Mouse (Mus musculus) layer of hippocampus, postnatal 25 days (tissue): ENCODE measurements around the gene Kdm5b. TPM values are rescaled to one million over a fixed set of nuclear protein-coding genes. Genes with fewer than 3 reads are reported as not detected.

Experiments
- DNase-seq, 2 experiments: peaks; one replicate each; pipeline ENCODE4 v3.0.0; 2022; ENCODE audit warnings: mixed read lengths in 2 of 2, low spot score in 1 of 2; ENCODE audit errors: extremely low spot score in 1 of 2
- total RNA-seq, 2 experiments: library from RNA; stranded (reverse); gene quantifications; 2 replicates each; pipeline ENCODE4 v1.2.3; 2021

Gene Kdm5b
- total RNA-seq, 2 experiments from 2014 or later, result 71.1 to 75.3 TPM

DNA sequence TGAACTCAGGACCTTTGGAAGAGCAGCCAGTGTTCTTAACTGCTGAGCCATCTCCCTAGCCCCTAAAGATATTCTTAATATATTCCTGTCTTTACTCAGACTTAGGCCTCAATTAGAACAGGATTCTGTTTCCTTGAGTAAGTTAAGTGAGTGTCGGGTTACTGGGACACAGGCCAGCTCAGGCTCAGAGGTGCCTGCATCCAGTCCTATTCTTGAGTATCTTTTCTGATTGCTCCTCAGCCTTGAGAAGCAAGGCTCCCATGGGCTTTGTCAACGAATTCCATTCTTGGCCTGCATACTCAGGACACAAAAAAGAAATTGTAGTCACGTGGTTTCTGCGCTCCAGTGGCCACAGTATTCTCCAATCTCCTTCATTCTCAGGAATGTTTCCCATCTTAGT, 11.7 kb upstream of the Kdm5b start:
- DNase-seq, result no peak

DNA sequence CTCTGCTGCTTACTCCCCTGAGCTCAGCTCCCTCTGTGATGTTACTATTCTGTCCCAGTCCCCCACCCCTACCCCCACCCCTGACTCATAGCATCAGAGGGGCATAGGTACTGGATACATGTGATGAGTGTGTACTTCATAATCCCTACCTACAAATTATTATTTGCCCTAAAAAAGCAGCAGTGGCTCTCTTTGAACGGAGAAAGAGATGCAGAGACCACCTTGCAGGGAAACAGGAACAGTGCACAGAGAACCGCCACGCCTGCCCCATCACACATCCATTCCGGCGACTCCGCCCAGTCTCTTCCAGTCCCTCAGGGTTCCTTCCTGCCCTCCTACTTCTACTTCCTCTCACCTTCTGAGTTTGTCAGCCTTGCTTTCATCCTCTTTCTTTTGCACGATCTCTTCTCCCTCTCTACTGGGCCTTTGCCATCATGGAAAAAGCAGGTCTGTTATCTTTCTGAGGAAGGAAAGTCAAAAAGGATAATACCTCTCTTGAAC, 10.3 kb upstream of the Kdm5b start, which contains the start of gene Mgat4e:
TSS of gene Mgat4e (minus strand) at position 51 of the 501 bp plus-strand sequence.
- no peak for DNase-seq

DNA sequence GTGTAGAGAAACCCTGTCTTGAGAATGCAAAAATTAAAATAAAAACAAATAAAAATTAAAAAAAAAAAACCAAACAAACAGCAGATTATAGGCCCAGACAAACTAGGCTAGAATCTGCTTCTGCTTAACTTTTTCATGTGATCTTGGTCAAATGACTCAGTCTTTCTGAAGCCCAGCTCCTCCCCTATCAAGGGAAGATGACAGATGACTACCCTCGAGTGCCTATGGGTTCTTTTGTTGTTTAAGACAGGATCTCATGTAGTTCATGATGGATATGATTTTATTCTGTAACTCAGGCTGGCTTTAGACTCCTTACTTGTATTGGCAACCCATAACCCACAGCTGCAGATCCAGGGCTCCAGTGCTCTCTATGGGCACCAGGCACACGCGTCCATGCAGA, 8.1 kb upstream of the Kdm5b start:
- DNase-seq, result no peak

DNA sequence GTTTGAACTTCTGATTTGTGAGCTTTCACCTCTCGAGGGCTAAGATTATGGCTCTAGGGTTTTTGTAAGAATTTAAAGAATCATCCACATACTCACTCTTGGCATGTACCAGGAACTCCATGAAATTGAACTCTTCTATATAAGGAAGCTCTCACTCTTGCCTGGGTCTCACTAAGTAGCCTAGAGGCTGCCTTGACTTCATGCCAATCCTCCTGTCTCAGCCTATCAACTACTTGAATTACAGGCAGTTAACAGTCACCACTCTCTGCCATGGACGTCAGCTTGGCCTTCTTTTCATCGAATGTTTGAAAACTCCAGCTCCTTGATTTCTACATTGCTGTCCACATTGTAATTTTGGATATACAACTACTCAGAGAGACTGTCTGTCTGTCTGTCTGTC, 7.6 kb upstream of the Kdm5b start:
- DNase-seq, result no peak

DNA sequence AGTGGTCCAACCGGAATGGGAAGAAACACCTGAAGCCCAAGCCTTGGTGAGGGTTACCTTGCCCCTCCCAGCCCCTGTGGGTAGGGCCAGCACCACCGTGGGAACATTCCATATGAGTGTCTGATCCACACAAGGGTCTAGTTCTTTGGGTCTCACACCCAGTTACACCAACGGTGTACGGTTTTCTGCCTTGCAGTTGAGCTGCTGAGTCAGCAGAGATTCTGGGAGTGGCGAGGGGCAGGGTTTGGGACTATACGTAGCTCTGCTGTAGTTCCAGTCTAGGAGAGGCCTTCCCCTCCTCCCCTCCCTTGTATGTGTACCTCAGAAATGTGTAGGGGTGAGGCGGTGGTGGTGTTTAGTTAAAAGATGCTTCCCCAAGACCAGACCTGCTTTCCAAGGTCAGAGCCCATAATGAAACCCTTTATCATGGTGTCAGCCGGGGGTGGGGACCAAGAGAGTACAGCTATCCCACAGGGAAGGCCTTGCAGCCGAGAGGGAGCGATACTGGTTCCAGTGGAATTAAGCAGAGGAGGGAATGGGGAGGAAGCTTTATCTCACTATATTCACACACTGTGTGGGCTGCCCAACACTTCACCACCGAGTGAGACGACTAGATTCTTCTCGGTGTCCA, 4.6 kb upstream of the Kdm5b start:
- no peak for DNase-seq

DNA sequence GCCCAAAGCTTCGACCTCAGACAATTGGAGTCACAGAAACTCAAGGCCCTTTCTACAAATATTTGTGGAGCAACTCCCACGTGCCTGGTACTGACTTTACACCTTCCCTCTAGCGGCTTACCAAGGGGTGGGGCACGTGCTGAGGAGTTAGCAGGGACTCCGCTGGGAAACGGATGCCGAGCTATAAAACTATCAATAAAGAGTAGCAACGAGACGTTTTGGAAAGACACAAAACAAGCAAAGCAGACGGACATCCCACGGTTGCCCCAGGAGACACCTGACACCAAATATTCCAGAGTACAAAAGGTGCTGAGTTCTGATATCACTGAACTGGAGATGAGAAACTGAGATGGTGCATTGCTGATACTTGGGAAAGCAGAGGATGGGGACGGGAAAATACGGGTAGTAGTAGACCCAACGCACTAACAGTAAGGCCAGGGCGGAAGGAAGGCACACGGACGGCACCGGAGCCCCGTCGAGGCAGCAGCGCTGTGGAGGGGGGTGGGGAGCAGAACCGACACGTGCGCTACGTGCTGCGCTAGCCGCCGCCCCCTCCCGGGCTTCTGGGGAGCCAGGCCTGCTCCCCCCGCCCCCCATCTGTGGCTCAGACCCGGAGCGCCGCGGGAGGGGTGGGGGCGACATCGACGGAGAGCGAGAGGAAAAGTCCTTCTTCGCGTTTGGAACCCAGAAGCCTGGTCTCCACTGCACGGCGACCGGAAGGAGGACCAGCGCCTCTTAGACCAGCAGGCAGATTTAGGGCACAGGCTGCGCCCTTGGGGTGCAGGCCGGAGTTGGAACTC, 3.9 kb upstream of the Kdm5b start:
- DNase-seq, result peak; percentile 52 to 59

DNA sequence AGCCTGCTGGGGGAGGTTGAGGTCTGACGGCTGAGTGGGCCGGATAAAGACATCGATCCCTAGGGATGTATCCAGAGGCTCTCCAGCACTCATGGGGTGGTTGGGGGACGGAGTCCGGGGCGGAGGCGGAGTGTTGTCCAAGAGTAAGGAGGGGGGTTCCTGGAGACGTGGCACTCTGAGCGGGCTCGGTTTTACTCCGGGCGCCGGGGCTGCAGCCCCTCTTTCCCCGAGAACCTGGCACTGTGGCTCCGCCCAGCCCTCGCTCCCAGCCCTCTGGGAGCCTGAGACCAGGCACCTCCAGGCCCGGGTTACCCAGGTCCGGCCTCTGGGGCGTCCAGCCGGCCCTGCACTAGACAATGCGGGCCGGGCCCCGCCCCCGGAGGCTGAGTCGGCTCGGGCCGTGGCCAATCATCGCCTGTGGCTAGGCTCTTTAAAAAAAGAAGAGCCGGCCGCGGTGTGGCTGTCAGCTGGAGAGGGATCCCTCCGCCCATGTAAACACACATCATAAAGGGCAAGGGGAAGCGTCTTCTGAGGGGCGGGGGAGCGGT, 3.2 kb upstream of the Kdm5b start:
- peak; percentile 78 to 85 for DNase-seq

DNA sequence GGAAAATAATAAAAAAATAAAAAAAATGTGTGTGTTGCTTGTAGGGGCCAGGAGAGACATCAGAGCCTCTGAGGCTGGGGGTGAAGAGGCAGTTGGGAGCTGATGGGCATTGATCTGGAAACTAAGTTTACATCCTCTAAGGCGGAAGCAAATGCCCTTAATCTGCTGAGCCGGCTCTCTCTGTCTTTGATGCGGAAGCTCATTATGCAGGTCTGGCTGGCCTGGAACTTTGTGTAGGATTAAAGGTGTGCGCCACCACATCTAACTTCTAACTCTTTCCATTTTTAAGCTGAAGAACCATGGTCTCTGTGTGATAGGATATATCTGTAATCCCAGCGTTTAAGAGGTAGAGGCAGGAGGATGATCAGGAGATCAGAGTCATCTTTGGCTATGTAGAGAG, 1.5 kb upstream of the Kdm5b start:
- no peak for DNase-seq

DNA sequence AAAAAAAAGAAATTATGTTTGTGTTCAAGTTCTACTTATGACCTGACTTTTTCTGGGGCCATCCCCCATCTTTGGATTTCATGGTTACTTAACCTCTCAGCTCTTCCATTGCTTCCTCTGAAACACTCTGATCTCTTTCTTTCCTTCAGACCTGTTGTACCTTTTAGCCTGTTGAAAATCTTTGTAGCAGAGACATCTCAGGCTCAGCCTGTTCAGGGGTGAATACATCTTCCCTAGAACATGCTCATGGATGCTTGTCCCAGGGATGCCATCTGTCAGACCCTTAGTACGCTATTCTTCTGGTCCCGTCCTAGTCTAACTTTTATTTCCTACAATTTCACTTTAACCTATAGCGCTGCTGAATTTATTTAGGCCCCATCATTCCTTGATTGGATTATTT, 745 bp upstream of the Kdm5b start:
- no peak for DNase-seq

DNA sequence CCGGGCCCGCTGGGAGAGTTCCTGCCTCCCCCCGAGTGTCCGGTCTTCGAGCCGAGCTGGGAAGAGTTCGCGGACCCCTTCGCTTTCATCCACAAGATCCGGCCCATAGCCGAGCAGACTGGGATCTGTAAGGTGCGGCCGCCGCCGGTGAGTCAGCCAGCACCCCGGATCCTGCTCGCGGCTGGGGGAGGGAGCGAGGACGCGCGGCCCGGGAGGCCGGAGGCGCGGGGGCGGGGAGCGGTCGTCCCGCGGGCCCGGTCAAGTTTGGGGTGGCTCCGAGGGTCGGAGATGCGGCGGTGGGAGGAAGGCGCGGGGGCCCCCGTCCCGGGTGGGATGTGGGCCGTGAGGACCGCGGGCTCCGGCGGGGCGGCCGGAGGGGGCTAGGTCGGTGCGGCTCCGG, 425 bp downstream of the Kdm5b start:
- peak in 1 of 2 experiments; percentile 30 for DNase-seq

DNA sequence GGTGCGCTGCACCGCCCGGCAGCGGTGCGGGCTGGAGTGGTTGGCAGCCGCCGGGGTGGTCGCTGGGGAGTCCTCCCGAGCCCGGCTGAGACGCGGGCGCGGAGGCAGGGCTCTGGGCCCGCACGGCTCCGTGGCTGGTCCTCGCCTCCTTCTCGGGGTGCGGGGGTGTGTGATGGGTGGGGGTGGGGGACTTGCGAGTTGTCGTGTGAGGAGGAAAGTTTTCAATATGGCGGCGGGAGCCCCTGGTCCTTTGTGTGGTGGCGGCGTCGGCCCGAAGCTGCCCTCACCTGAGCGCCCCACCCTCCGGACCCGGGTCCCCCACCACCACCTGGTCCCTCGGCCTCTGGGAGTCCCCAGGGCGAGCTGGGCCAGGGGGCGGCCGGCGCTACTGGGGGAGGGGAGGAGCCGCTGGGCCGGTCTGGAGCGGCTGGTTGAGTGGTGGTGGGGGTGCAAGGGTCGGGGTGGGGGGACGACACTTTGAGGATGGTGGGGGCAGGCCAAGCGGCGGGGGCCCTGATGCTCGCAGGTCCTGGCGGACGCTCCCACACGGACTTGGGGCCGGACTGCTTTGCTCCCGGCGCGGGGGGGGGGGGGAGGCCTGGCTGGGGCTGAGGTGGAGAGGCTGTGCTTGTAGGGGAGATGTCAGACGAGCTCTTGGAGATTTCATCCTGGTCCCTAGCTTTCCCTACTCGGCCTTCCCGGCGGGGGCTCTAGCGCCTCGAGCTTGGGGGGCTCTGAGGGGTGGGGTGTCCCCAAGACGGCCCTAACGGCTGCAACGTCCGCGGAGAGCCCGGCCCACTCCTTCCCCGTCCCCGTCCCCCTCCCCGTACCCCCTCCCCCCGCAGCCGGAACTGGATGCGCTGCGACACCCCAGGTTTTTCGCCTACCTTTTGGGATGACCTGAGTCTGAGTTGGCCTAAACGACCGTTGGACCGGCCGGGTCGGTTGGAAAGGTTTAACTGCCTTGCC, 1.1 kb downstream of the Kdm5b start:
- DNase-seq, result peak; percentile 16 to 31

DNA sequence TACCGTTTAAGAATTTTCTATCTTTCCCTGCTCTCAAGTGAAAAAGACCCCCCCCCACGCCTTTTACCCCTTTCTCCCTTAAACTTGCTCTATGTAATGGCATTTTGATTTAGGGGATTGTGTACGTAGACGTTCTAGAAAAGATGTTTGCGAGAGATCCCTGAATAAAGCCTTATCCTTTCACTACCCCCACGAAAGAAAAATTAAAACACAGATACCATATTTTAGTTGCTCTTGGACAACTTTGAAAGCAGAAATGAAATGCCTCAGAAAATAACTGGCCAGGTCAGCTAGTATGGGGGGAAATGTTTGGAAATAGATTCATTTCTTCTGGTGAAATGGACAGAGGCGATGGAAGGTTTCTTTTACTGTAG, 1.8 kb downstream of the Kdm5b start:
- no peak for DNase-seq

DNA sequence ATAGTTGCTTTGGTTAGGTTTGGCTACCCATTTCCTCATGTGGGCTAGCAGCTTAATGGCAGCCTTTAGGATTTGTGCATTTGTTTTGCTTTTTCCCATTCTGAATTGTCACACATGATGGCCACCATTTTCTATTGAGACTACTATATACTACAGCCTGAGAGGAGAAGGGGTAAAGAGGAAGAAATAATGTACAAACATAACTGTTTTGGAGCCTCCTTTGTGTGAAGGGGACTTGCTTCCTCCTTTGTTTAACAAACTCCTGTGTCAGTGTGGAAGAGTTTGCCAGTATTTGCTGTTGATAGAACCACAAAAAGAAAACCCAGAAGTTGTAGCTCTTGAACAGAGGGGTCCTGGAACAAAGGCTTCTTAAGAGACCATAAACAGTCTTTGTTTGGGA, 2.5 kb downstream of the Kdm5b start:
- DNase-seq, result no peak

DNA sequence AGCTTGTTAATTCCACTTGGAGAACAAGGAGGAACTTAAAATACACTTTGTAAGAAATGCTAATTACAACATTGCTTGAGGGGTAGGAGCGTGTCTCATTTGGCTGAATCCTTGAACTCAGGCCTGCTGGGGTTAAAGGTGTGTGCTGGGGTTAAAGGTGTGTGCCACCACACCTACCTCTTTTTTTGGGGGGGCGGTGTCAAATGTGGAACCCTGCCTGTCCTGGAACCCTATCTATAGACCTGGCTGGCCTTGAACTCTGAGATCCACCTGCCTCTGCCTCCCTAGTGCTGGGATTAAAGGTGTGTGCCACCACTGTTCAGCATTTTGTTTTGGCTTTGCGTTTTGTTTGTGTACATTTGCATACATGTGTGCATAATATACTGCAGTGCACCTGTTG, 3.8 kb downstream of the Kdm5b start:
- no peak for DNase-seq

DNA sequence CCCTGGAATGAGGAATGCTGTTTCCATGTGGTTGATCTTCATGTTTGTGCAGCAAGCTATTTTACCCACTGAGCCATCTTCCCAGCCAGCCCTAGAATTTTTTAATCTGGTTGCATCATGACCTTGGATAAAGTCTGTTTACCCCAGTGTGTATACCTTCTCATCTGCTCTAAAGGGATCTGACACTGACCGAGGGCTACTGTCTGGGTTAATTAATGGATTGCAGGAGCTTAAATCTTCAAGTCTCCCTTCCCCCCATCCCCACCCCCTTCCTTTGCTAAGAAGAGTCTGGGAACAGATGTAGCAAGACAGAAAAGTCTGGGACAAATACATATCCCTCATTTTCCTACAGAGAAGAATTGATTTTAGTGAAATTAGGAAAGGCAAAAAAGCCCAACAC, 7.5 kb downstream of the Kdm5b start:
- DNase-seq, result no peak

DNA sequence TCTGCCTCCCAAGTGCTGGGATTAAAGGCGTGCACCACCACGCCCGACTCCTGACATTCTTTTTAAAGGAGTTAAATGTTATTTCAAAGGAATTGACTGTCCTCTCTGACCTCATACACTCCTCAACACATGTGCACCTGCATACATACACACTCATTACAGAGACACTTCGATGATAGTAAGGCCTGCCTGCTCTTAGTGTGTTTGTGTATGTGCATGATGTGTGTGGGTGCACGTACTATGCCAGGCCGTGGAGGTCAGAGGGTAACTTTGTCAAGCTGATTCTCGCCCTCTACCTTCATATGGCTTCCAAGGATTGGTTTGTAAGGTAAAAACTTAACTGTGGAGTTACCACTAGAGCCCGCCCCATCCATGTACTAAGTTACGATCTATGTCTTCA, 10.2 kb downstream of the Kdm5b start:
- DNase-seq, result no peak

DNA sequence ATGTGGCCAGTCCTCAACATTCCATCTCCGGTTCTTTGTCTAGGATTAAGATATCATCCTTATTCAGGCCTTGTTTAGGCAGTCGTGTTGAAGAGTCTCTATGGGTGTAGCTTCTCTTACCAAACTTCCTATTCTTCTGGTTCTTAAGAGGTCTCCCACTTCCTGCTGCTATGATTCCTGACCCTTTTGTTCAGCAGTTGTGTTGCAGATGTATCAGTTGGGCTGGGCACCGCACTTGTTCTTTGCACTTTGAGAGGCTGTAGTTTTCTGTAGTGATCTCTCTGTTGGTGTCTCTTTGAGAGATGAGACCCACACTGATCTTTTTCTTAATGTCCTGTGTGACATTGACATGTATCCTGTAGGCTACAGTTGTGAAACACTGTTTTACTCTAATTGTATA, 10.7 kb downstream of the Kdm5b start:
- no peak for DNase-seq

DNA sequence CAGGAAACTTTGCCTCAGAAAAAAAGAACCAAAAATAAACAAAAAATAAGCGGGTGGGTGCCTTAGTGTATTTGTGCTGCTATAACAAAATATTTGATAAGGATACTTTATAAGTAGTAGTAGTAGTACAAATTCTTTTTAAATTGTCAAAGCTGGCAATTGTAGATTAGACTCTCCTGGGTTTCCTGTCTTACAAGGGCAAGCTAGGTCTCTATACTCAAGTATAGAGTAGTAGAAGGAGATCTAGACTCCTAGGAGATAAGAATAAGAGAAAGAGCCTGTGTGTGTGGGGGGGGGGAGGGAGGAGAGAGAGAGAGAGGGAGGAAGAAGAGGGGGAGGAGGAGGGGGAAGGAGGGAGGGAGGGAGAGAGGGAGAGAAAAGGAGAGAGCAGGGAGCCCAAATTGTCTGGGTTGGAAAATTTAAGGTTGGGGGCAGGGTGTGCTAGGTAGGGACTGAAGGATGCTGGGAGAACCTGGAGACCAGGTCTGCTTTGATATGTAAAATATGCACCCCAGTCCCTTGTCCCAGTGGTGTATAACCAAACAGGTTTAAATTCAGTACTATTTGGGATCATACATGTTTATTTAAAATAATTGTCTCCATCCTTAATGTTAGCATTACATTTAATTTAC, 13.4 kb downstream of the Kdm5b start:
- DNase-seq, result no peak

DNA sequence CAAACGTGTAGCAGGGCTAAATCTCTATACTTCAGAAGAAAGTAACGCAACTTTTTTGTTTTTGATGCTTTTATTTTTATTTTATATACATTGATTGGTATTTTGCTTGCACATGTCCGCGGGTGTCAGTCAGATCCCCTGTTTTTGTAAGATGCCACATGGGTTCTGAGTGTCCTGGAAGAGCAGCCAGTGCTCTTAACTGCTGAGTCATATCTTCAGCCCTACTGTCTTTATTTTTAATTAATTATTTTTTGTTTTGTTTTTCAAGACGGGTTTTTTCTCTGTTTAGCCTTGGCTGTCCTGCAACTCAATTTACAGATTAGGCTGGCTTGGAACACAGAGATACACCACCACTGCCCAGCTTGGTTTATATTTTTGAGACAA, 14.0 kb downstream of the Kdm5b start:
- DNase-seq, result no peak
